Mouse (Mus musculus) cerebellum, adult 11 months (tissue): Measurements from ENCODE around the gene Kctd14.

Experiments used
- DNase-seq: peaks from one replicate; pipeline ENCODE4 v3.0.0; 2022

The Kctd14 gene

GRCm38 (mm10) chr7:97446171-97446925 is 4.8 kb upstream of the Kctd14 start:
- peak; percentile 75 for DNase-seq

DNA sequence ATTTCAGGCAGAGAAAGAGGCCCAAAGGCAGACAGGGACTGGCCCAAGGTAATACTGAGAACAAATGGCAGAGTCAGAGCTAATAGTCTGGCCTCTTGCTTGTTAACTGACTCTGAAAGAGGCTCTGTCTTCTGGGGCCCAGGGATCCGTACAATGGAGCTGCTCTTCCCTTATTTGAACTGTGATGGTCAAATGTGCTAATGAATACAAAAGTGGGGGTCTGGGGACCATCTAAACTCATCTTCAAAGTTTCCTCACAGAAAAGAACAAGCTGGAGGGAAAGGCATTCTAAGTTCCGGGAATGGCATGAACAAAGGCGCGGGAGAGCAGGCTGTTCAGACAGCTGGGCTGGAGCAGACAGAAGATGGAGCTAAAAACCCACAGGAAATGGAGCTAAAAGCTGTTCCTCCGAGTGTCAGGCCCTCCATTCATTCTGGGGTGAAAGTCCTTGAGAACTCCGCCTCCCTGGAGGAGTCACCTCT is 4.0 kb upstream of the Kctd14 start:
- no peak for DNase-seq

DNA sequence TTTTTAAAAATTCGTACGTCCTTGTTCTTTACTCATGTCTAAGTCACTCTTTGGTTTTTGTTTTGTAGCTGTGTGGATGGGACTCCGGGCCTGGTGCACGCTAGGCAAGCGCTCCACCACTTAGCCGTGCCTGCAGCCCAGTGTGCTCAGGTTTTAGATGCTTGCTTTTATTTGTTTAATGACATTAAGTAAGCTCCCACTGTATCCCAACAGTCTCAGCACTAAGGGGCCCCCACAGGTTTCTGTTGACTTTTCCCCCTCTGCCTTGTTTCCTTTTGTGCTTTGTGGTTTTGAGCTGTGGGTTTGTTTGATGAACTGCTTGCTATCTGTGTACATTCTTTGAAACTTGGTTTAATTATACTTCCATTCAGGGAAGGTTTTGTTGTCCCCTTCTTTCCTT is 1.1 kb downstream of the Kctd14 start:
- no peak for DNase-seq

- DNase-seq, result no peak
Observed at GRCm38 (mm10) chr7:97453141-97453921, 2.2 kb downstream of the Kctd14 start.

DNA sequence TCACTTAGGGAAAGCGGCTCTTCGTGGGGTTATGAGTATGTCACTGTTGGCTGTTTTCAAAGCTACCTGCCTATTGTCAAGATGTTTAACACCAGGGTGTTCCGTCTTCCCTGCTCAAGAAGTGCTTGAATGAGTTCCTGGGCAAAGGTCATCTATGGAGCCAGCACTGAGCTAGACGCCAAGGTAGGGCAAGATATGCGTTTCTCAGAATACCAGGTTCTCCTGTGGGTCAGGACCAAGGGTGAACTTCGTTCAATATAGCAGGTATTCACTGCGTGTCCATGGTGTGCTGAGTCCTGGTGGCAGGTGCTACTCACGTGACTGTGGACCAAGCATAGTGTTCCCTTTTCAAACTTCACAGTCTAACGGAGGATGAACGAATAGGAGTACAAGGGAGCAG is 3.7 kb downstream of the Kctd14 start:
- no peak for DNase-seq

GRCm38 (mm10) chr7:97455577-97455976 is 4.5 kb downstream of the Kctd14 start:
- no peak for DNase-seq

- no peak for DNase-seq
Observed at GRCm38 (mm10) chr7:97473001-97473400, 21.9 kb downstream of the Kctd14 start.

GRCm38 (mm10) chr7:97479349-97479748 is 28.2 kb downstream of the Kctd14 start:
- DNase-seq, result no peak

GRCm38 (mm10) chr7:97480290-97480689 is 29.2 kb downstream of the Kctd14 start:
- peak; percentile 13 for DNase-seq

DNA sequence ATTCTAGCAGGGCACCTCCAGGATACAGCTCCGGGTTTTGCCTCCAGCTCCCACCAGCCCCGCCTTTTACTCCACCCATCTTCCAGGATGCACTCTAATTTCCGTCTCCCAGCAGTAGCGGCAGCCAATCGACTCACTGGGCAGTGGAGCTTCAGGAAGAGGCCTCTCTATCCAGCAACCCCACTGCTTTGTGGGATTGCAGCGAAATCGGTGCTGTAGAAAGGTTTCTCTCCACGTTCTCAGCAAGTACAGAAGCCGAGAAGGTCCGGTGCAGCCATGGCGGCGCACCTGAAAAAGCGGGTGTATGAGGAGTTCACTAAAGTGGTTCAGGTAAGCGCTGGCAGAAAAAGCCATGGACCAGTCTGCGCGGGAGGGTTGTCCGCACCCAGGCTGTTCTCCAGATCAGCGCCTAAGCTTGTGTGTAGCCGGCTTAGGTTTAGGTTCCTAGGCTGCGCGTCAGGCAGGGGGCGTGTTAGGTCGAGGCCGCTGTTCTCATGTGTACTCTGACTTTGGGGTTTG is 29.8 kb downstream of the Kctd14 start, which contains the start of gene Ints4:
Gene Ints4 (plus strand): TSS at position 136 of the 519 bp plus-strand sequence.
- peak; percentile 90 for DNase-seq

DNA sequence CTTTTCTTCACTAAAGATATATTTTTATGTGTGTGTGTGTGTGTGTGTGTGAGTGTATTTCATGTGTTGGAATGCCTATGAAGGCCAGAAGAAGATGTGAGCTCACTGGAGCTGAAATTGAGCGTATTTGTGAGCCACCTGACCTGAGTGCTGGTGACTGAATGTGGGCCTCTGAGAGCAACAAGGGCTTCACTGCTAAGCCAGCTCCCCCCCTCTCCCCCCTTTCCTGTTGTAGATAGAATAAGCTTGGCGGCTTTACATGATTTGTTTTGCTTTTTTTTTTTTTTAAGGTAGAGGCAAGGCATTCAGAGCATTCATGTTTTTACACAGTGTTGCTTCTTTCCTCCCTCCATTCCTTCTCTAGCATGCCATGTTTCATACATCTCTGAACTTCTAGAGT is 32.3 kb downstream of the Kctd14 start:
- DNase-seq, result no peak

- DNase-seq, result no peak
Observed at GRCm38 (mm10) chr7:97491157-97491556, 40.0 kb downstream of the Kctd14 start.

GRCm38 (mm10) chr7:97492420-97492819 is 41.3 kb downstream of the Kctd14 start:
- DNase-seq, result no peak

DNA sequence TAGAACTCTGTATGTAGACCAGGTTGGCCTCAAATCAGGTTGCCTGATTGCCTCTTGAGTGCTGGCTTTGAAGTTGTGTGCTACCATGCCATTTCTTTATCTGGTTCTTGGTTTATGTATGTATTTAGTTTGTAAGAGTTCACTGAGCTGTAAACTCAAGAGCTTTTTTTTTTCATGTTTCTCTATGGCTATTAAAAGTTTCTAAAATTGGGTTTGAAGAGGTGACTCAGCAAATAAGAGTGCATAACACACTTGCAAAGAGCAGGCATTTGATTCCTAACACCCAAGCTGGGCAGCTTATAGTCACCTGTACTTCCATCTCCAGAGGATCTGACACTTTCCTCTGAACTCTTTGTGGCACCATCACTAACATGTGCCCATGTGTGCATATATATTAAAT is 43.9 kb downstream of the Kctd14 start:
- DNase-seq, result no peak

DNA sequence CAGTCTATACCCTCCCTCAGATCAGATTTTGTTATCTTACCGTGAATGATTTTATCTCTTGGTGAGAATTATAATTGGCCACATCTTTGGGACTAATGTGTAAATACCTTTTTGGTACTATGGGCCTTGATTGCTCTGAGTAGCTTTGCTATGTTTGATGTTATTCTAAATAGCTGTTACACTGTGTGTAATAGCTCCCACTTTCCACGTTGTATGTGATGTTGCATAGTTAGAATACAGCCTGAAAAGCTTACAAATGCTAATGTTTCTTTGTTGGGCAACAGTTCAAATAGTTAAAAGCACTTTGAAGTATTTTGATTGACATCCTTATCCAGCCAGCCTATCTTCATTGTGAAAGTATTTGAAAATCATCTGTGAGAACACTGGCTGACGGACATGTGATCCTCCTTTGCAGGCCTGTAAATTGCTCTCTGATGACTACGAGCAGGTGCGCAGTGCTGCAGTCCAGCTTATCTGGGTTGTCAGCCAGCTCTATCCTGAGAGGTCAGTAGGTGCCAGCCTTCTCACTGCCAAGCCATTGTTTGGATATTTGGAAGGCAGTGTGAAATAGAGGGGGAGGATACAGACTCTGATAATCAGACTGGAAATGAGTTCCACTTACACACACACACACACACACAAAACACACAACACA is 49.6 kb downstream of the Kctd14 start:
- DNase-seq, result peak; percentile 65
